Mouse (Mus musculus): Measurements from ENCODE around the gene Hoxa5.

- TF ChIP-seq POLR2A (IDR thresholded peaks at IDR 0.05; ENCODE audit: low read depth, low read length) = no peak
- no peak for TF ChIP-seq CTCF (IDR thresholded peaks at IDR 0.05; ENCODE audit: extremely low read depth, insufficient read depth, insufficient read length, insufficient replicate concordance)
Observed at GRCm38 (mm10) chr6:52159979-52160378, 44.4 kb downstream of the Hoxa5 start.
